ENCODE assay signal across 31 mouse cellular contexts in genomic region chr7:133008663-133009062, GRCm38 (mm10).
DNase-seq lines count a peak whose midpoint lies in the region; ATAC-seq and TF ChIP-seq lines count a peak whose summit lies in the region.
"Had no signal": no experiment of that assay in that cellular context is flagged by ENCODE, and none has a peak within 500 bp of the region (broad histone marks: within the 10 kb centered on the region; RNA-seq: fewer than 3 reads in every experiment).

No protein-coding gene starts in this region.

- H3K9me3 ChIP-seq in kidney, embryonic 15.5 days (replicated peaks), result no peaks in the 10 kb centered on the region
- H3K9me3 ChIP-seq in E14TG2a.4 (ENCODE audit: low read length), result no peaks in the 10 kb centered on the region
- H3K9me3 ChIP-seq: embryonic facial prominence, embryonic 10.5 days; embryonic facial prominence, embryonic 15.5 days; forebrain, embryonic 12.5 days; liver, embryonic 12.5 days; stomach, embryonic 15.5 days had no signal

- H3K27me3 ChIP-seq in kidney, embryonic 15.5 days, result no peaks in the 10 kb centered on the region
- no peaks in the 10 kb centered on the region for H3K27me3 ChIP-seq in E14TG2a.4 (ENCODE audit: insufficient read depth, low read length)
- H3K27me3 ChIP-seq: embryonic facial prominence, embryonic 15.5 days; forebrain, embryonic 12.5 days; liver, embryonic 12.5 days; stomach, embryonic 15.5 days had no signal

- WGBS in kidney, embryonic 15.5 days, result 90% methylated on average over 4 of the region's 4 CpGs

- no peak for ATAC-seq in kidney, embryonic 15.5 days (replicated peaks; ENCODE audit: low FRiP score)
- ATAC-seq in monocyte, adult 5-6 weeks (replicated peaks; ENCODE audit: insufficient number of reproducible peaks, low FRiP score, low TSS enrichment, poor library complexity, severe bottlenecking), result no peak
- ATAC-seq: inflammation-experienced regulatory T-cells, adult 6 months; liver, embryonic 12.5 days; liver, postnatal 0 days; midbrain, embryonic 16.5 days had no signal

- H3K9ac ChIP-seq in kidney, embryonic 15.5 days, result no peak overlapping the region
- H3K9ac ChIP-seq: embryonic facial prominence, embryonic 15.5 days; forebrain, embryonic 12.5 days; hindbrain, embryonic 14.5 days; liver, embryonic 12.5 days; liver, postnatal 0 days; stomach, embryonic 15.5 days had no signal

- no peak for TF ChIP-seq CTCF in E14TG2a.4 (conservative IDR thresholded peaks at IDR 0.05; ENCODE audit: low read length)

- no peak overlapping the region for H3K4me3 ChIP-seq in kidney, embryonic 15.5 days (replicated peaks)
- peak overlapping the region; percentile 43; the same call in 1 of the 2 replicates for H3K4me3 ChIP-seq in E14TG2a.4 (replicated peaks; ENCODE audit: low read length)
- H3K4me3 ChIP-seq: embryonic facial prominence, embryonic 10.5 days; embryonic facial prominence, embryonic 15.5 days; forebrain, embryonic 12.5 days; left cerebral cortex, adult 2 months; liver, embryonic 12.5 days; myocyte; stomach, embryonic 15.5 days had no signal

- H3K36me3 ChIP-seq in kidney, embryonic 15.5 days, result peaks cover 31% of the 10 kb centered on the region
- H3K36me3 ChIP-seq in E14TG2a.4 (ENCODE audit: insufficient read depth, low read length), result peaks cover 97% of the 10 kb centered on the region
- H3K36me3 ChIP-seq: stomach, embryonic 15.5 days had no signal

- H3K4me1 ChIP-seq in kidney, embryonic 15.5 days, result peaks cover 71% of the 10 kb centered on the region
- H3K4me1 ChIP-seq in E14TG2a.4 (replicated peaks; ENCODE audit: low read depth, low read length), result peaks cover 98% of the 10 kb centered on the region

- DNase-seq in cerebellum, adult 9-10 months, result peak; percentile 37
- DNase-seq in cerebellum, postnatal 25 days, result no peak
- no peak for DNase-seq in kidney, postnatal 25 days
- peak; percentile 63 for DNase-seq in Muller cell, postnatal 12 days (ENCODE audit: inconsistent ontology term)
- no peak for DNase-seq in left cerebral cortex, postnatal 36 days (ENCODE audit: low spot score in 2 of 2)
- DNase-seq: cerebellum, adult 11 months; gastrocnemius, postnatal 25 days; heart, adult 18-20 months; heart, postnatal 36 days; kidney, adult 2 months; layer of hippocampus, adult 9-11 months; left cerebral cortex, postnatal 4 days; liver, postnatal 0 days; right cerebral cortex, postnatal 25 days; thymus, postnatal 14 days had no signal

- H3K4me2 ChIP-seq in kidney, embryonic 15.5 days, result no peak overlapping the region
- H3K4me2 ChIP-seq: embryonic facial prominence, embryonic 15.5 days; forebrain, embryonic 12.5 days; heart, embryonic 11.5 days; hindbrain, embryonic 14.5 days; liver, embryonic 12.5 days; midbrain, embryonic 11.5 days; stomach, embryonic 15.5 days had no signal

- H3K27ac ChIP-seq in kidney, embryonic 15.5 days, result 0 out of 2 replicates have a peak overlapping the region, but pooled peaks have one; percentile 11
- H3K27ac ChIP-seq: embryonic facial prominence, embryonic 10.5 days; embryonic facial prominence, embryonic 15.5 days; forebrain, embryonic 12.5 days; hindbrain, embryonic 14.5 days; kidney, postnatal 0 days; left cerebral cortex, adult 2 months; liver, embryonic 12.5 days had no signal

- intact Hi-C loops in left cerebral cortex, postnatal 36 days (cut with DNase I), result loop anchor here (10.0 kb wide), 1 partner anchor 124 kb away; no protein-coding TSS in a partner anchor

Comparison
In these comparisons a context has a peak if more than half of its experiments do, and no peak if none do; other contexts are left out.
1. DNase-seq: peak in cerebellum, adult 9-10 months (single experiment) and Muller cell, postnatal 12 days (single experiment); none in cerebellum, postnatal 25 days (0 of 2), kidney, postnatal 25 days (0 of 2) and left cerebral cortex, postnatal 36 days (0 of 2).